Mouse (Mus musculus) T-helper 1 cell (primary cell): Measurements from ENCODE around the gene Gstm3.

ENCODE experiments used
- in situ Hi-C: fragments of 300-600 bp; cut with MboI, MseI; formaldehyde crosslinking; loops from one replicate; pipeline ENCODE4 v1.15.1; 2025; ENCODE audit warnings: high pct_unique_total_duplicates

Gene Gstm3

GRCm38 (mm10) chr3:107929731-107930130, 39.4 kb downstream of the Gstm3 start:
- in situ Hi-C loops: no loop called here

DNA sequence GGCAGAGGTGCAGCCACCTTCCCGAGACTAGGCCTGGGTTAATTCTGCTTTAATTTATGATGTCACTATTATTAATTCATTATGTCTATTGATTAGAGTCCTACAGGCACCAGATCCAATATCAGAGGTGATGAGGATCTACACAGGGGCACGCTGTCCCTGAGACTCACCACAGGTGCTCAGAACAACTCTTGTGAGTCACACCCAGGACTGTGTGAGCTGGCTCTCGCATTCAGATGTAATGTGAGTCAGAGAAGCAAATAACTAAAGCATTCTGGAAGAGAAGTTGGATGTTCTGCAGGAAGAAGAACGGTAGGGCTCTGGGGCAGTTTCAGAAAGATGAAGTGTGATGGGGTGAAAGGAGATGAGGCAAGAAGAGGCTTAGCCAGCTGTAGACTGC, 39.8 kb downstream of the Gstm3 start:
- in situ Hi-C loops: no loop called here

GRCm38 (mm10) chr3:107928691-107929090, 40.4 kb downstream of the Gstm3 start:
- in situ Hi-C loops: no loop called here

DNA sequence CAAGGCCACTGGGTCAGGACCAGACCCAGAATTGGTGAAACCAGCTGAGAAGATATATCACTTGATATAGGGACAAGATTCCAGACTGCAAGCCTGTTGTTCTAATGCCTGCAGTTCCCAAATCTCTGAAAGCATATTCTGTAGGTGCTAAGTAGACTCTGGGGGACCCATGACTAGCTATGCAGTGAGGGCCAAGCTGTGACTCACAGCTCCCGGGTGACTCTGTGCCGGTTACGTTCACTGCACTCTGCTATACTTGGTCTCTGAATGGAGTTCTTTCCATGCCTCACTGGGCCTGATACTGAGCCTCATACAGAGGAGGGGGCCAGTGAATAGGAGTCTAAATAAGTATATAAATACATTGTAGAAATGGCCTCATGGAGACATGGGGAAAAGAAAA, 41.2 kb downstream of the Gstm3 start:
- in situ Hi-C loops: no loop called here

DNA sequence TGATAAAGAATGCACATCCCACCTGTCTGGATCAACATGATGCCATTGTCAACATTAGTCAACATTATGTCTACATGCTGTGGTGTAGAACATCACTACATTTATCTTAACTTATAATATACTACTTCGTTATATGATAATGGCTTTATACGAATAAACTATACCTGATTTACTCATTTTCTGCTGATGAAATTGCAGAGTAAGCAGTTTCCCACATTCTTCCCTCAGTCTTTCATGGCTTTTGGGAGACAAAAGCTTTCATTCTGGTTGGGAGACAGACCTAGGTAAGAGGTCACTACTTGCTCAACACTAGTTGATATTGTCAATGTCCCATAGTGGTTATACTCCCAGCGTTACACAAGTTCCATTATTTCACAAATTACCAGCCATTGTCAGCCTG, 43.7 kb downstream of the Gstm3 start:
- in situ Hi-C loops: no loop called here

GRCm38 (mm10) chr3:107920348-107920747, 48.7 kb downstream of the Gstm3 start:
- in situ Hi-C loops: no loop called here

DNA sequence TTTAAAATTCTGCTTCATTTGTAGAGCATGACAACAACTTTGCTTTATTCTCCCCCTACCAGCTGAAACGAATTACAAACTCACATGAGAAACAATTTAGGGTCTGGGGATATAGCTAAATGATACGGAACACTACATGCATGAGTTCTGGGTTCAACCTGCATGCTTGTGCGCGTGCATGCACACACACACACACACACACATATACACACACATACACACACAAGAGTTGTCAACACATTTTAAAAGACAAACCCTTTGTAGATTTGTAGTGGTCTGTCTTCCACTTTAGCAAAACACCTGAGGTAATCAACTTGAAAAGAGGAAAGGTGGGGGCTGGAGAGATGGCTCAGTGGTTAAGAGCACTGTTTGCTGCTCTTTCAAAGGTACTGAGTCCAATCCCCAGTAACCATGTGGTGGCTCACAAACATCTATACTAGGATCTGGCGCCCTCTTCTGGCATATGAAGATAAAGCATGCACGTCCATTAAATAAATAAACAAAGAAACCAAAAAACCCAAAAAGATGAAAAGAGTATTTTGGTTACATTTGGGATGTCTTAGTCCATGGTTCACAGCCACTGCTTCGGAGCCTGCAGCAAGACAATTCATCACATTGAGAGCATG, 51.2 kb downstream of the Gstm3 start:
- in situ Hi-C loops: no loop called here

DNA sequence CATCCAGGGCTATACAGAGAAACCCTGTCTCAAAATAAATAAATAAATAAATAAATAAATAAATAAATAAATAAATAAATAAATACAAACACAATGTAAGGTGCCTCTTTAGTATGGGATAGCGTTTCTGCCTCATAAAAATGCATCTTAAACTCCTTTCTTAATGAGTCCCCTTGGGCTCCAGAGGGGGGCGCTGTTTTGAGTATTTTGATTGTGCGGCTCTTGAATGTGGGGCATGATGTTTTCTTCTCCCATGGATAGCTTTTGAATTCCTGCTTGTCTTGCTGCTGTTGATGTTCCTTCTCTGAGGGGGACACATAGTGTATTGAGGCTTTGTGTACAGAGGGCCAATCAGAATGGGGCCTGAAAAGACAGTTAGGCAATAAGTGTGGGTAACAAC, 52.0 kb downstream of the Gstm3 start:
- in situ Hi-C loops: no loop called here

DNA sequence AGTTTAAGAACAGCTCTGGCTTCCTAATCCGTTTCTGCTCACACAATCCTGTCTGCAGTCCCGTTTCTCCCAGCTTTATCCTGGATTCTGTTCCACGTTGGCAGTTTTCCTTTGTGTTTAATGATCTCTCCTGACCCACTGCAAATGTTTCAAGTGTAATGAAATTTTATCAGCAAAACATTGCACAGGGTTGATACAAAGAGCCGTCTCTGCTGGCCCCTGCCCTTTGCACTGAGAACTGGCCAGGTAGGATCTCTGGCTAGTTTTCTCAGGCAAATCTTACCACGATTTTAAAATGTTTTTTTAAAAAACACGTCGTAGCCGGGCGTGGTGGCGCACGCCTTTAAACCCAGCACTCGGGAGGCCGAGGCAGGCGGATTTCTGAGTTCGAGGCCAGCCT, 52.4 kb downstream of the Gstm3 start:
- in situ Hi-C loops: no loop called here
